Mouse (Mus musculus): ENCODE measurements at regions not wholly inside any gene's neighbourhood (a gene's known extent, or its start where the extent isn't known, plus 50 kb on each side); places are given as distances from the start of the nearest gene placed in this dataset.

DNA sequence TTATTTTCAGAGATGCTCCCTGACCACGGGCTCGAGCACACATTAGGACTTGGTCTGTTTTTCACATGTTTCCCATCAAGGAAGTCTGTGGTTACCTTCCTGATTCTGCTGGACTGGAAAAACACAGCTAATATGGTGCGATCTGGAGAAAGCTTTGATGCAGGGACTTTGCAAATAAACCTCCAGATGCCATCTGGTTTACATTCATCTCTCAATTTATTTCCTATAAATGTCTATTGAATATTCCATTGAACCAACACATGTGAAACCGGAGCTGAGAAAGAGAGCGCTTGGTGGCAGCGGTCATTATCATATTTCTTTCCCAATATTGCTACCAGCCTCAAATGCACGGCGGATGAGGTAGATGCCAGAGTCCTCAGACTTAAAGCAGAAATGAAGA is 350.9 kb upstream of the Gm765 start:
- TF ChIP-seq POLR2A (IDR thresholded peaks at IDR 0.05; ENCODE audit: low read depth, low read length) (no peak), CTCF (IDR thresholded peaks at IDR 0.05; ENCODE audit: extremely low read depth, insufficient read depth, insufficient read length, insufficient replicate concordance) (no peak)
